Mouse (Mus musculus) olfactory bulb, adult 2 months (tissue): Measurements from ENCODE around the gene Pax5. TPM values are rescaled to one million over a fixed set of nuclear protein-coding genes. Genes with fewer than 3 reads are reported as not detected.

Experiments
- H3K27ac ChIP-seq: fragments of 200-500 bp; 2 replicates; pipeline ENCODE4 v1.5.1; 2012; ENCODE audit warnings: low read depth, low read length; ENCODE audit not compliant: insufficient read depth
- H3K4me1 ChIP-seq: fragments of 200-500 bp; 2 replicates; pipeline ENCODE4 v1.6.1; 2012; ENCODE audit warnings: low read length; ENCODE audit not compliant: control insufficient read depth, insufficient read depth
- H3K4me3 ChIP-seq: fragments of 200-500 bp; 2 replicates; pipeline ENCODE4 v1.5.1; 2012; ENCODE audit warnings: mild to moderate bottlenecking, low read depth, low read length, moderate library complexity; ENCODE audit not compliant: insufficient read depth
- CTCF ChIP-seq: fragments of 200-500 bp; IDR thresholded peaks from 2 replicates; pipeline ENCODE4 v1.5.1; 2012; ENCODE audit warnings: low read depth, mild to moderate bottlenecking, low read length, moderate library complexity; ENCODE audit not compliant: insufficient read depth
- POLR2A ChIP-seq: fragments of 200-500 bp; IDR thresholded peaks from 2 replicates; pipeline ENCODE4 v1.6.1; 2012; ENCODE audit warnings: mild to moderate bottlenecking, low read depth, low read length, moderate library complexity; ENCODE audit not compliant: insufficient read depth
- WGBS: fragments of 180-500 bp; shearing (Covaris S2); methylation state at CpG from one replicate; pipeline ENCODE4 v1.1.7; 2018; 5-methylcytosine and 5-hydroxymethylcytosine counted together
- polyA plus RNA-seq: library from polyadenylated mRNA; stranded (reverse); fragments of >200 nt; gene quantifications from 2 replicates; pipeline ENCODE4 v1.2.4, GENCODE M21; 2012; ENCODE audit warnings: low replicate concordance; ENCODE audit not compliant: missing spikeins, insufficient read depth, insufficient read length

Pax5 gene
- polyA plus RNA-seq, 1 experiment, result not detected

DNA sequence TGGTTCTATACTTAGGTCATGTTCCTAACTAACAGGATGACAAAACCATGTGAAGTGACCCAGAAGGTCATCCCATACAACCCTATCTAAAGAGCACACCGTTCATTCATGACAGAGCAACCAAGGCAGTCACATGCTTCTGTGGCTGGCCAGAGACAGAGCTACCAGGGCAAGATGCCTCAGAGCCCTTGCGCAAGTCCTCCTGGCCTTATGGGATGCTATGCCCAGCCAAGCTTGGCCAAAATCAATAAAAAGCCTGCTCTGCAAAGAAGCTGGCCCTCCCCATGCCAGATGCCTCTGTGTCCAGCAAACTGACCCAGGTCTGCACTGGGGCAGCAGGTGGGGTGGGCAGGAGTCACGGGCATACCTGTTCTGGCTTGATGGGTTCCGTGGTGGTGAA lies 65.1 kb downstream of the Pax5 start:
- no peak overlapping the region for H3K4me3 ChIP-seq
- no peaks in the 10 kb centered on the region for H3K4me1 ChIP-seq
- no peak overlapping the region for H3K27ac ChIP-seq
- WGBS, result 87% methylated on average over 4 of the region's 4 CpGs
- TF ChIP-seq POLR2A (no peak), CTCF (no peak)

DNA sequence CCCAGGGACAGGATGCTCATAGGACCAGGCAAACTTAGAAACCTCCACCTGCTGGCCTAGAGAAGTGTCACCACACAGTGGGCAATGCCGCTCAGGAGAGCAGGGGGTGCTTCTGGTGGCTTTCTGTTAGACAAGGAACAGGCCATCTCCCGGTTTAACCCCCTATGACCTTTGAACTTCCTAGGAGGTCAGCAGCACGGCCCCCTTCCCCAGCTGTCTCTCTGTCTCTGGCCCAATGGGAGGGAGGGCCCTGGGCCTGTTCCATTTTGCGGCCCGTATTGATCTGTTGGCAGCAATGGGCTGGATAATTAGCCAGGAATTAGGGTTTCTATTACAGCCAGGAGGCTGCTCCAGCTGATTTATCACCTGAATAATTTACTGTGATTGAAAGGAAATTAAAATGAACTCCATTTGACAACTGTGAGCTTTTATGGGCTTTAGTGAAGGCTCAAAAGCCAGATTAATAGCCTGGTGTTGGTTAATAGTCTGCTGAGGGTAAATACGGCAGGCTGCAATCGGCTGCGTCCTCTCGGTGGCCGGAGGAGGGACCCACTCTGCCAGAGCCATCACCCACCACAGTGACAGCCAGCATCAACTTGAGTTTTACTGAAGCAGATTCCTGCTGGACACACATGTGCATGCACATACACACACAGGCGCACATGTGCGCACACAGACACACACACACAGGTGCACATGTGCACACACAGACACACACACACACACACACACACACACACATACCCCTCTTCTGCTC lies 68.3 kb downstream of the Pax5 start:
- TF ChIP-seq CTCF, result no peak
- no peak for TF ChIP-seq POLR2A
- Histone ChIP-seq H3K27ac (no peak overlapping the region), H3K4me1 (no peaks in the 10 kb centered on the region), H3K4me3 (no peak overlapping the region)
- 66% methylated on average over 12 of the region's 12 CpGs for WGBS

DNA sequence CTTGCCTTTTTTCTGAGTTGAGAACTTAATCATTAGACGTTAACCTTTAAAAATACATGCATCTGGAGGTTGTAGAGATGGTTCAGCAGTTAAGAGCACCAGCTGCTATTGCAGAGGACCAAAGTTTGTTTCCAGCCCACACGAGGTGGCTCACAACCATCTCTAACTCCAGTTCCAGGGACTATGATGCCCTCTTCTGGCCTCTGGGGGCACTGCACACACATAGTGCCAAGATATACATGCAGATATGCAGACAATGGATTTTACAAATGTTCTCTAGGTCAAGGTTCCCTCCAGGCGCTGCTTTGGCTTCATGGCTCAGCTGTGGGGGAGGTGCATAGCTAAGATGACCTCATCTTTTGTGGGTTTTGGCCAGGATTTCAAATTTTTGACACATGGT lies 74.7 kb downstream of the Pax5 start:
- H3K27ac ChIP-seq, result no peak overlapping the region
- TF ChIP-seq POLR2A, result no peak
- TF ChIP-seq CTCF, result no peak
- 87% methylated on average over 3 of the region's 3 CpGs for WGBS
- H3K4me3 ChIP-seq, result no peak overlapping the region
- no peaks in the 10 kb centered on the region for H3K4me1 ChIP-seq

DNA sequence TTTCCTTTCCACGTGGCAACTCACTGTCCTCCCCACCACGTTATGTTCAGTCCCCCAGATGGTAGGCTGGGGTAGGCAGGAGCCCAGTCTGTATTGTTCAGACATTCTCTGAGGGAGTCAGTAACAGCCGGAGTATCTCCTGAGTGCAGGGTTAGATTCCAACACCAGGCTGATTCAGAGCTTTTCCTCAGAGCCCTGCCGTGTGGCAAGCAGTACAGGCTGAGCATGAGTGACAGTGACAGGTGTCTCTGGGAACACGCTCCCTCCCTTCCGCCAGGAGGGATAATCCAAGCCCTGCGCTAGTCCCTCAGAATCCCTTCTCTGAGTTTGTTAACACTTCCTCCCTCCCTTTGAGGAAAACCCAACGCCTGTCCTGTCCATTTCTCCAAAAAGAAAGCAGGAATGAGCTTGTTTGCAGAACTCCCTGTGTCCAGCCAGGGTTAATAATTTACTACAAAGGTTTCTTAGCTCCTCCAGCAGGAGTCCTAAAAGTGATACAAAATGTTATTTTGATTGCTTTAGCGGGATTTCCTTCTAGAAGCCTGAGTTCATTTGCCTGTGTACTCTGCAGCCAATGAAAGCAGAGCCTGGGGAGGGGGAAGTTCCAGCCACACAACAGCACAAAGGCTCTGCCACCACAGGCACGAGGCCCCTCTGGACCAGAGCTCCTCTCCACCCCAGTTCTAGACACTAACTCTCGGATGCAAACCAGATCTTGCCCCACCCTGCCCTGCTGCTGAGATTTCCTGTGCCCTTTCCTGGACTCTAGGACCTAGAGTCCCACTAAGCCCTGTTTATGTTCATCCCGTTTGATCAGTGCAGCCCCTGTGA lies 76.4 kb downstream of the Pax5 start:
- TF ChIP-seq CTCF (no peak), POLR2A (no peak)
- Histone ChIP-seq H3K4me3 (no peak overlapping the region), H3K27ac (no peak overlapping the region), H3K4me1 (no peaks in the 10 kb centered on the region)
- 23% methylated on average over 12 of the region's 12 CpGs for WGBS

DNA sequence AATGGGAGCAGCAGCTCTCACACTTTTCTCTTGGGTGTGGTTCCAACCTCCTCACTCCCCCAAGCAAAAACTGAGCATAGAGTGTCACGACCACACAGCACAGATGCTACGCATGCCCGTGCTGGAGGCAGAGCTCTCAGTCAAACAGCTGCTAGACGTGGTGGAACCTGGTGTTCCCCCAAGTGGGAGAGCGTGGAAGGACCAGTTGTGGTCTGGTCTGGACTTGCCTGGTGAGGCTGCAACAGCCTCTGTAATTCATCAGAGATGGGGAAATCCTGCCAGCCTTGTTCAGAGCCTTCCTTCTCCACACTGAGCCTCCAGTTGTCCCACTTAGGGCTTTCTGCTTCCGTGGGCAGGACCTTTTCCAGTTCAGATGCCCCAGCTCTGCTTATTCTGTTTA lies 80.2 kb downstream of the Pax5 start:
- no peaks in the 10 kb centered on the region for H3K4me1 ChIP-seq
- no peak overlapping the region for H3K27ac ChIP-seq
- TF ChIP-seq POLR2A, result no peak
- no peak for TF ChIP-seq CTCF
- WGBS, result 79% methylated on average over 6 of the region's 6 CpGs
- no peak overlapping the region for H3K4me3 ChIP-seq

DNA sequence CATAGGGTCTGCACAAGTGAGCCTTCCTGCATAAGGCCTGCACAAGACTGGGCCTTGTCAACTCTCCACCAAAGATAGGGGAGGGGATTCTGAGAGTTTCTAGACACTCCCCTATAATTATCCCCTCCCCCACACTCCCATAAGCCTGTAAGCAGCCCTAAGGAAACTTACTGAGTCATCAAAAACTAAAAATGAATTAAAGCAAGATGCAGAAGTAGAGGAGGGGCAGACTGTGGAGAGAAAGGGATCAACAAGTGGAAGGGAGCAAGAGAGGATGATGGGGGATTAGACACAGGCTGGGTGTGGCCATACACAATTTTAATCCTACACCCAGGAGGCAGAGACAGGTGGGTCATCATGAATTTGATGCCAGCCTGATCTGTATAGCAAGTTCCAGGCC lies 82.4 kb downstream of the Pax5 start:
- H3K4me1 ChIP-seq, result no peaks in the 10 kb centered on the region
- no peak overlapping the region for H3K27ac ChIP-seq
- no peak overlapping the region for H3K4me3 ChIP-seq
- TF ChIP-seq POLR2A (no peak), CTCF (no peak)

DNA sequence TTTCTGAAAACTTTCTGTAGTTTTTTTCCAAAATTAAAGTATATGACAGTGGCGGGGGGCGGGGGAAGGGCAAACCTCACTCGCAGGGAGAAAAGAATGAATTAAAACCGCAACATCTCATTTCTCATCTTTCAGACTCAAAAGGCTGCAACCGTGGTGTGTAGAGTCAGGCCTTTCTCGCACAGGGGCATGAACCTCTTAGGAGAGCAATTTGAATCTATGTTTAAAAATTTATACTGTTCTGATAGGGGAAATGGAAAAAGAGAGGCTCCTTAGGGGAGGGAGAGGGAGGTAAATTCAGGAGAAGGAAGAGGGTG lies 85.2 kb downstream of the Pax5 start:
- H3K4me3 ChIP-seq, result no peak overlapping the region
- TF ChIP-seq POLR2A (no peak), CTCF (no peak)
- no peaks in the 10 kb centered on the region for H3K4me1 ChIP-seq
- no peak overlapping the region for H3K27ac ChIP-seq
- 90% methylated on average over 6 of the region's 6 CpGs for WGBS

DNA sequence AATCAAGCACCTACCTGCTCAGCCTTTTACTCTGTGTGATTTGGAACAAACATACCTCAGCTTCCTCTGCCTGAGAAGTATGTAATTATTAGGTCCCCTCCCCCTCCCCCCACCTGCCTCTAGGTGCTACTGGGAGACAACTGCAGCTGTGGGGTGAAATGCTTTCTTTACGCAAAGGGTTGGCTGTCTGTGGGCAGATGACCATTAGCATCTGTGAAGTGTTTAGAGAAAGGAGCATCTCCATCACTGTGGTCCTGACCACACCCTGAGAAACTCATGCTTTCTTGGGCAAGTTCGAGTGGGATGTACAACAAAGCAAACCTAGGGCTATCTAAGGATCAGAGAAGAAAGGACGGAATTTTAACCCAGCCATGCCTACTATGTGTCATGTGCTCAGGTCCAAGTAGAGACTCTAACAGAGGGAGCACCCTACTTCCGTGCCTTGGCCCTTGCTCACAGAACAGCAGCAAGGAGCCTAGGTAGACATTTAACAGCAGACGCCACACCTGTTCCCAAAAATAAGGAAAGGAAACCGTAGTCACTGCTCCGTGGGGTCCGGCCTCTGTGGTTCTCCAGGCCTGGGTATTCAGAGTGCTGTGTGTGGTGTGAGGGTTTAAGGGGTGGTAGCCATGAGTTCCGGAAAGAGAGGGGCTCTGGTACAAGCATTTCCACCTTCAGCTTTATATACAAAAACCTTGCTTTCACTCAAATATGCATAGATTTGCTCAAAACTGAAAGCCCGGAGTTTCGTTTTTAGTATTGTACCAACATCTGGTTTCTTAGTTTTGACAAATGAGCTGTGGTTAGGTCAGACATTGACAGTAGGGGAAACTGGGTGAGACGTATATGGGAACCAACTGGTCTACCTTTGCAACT lies 85.8 kb downstream of the Pax5 start:
- Histone ChIP-seq H3K4me1 (no peaks in the 10 kb centered on the region), H3K4me3 (no peak overlapping the region), H3K27ac (no peak overlapping the region)
- TF ChIP-seq POLR2A, result no peak
- 91% methylated on average over 12 of the region's 12 CpGs for WGBS

DNA sequence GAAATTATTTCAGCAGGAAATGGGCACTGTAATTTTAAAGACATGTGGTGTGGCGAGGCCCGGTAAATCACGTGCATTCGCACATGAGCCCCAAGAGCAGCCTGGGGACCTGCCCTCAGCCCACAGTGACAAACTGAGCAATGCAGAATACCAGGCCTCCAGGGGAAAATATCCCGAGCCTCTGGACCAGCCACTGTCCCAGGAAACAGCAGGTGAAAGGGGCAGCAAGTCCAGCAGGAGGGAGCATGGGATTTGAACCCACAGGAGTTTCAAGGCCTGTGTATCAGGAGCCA lies 86.9 kb downstream of the Pax5 start:
- no peaks in the 10 kb centered on the region for H3K4me1 ChIP-seq
- 93% methylated on average over 5 of the region's 5 CpGs for WGBS
- no peak overlapping the region for H3K27ac ChIP-seq
- no peak overlapping the region for H3K4me3 ChIP-seq
- no peak for TF ChIP-seq CTCF
- no peak for TF ChIP-seq POLR2A
